Mouse (Mus musculus) heart, embryonic 12.5 days (tissue): ENCODE results near the gene Cd86. TPM values are rescaled to one million over a fixed set of nuclear protein-coding genes. Genes with fewer than 3 reads are reported as not detected.

ENCODE experiments used
- ATAC-seq: fragments of 200-750 bp; cut with Nextera tagmentation; 2 replicates; pipeline ENCODE4 v1.8.0; 2017; ENCODE audit warnings: moderate TSS enrichment, moderate library complexity; ENCODE audit not compliant: insufficient number of reproducible peaks, low FRiP score
- H3K27ac ChIP-seq: fragments of 300-500 bp; sonication (generic); 2 replicates; pipeline ENCODE4 v1.5.1; 2016; ENCODE audit warnings: mild to moderate bottlenecking, moderate library complexity; ENCODE audit not compliant: poor library complexity, severe bottlenecking
- H3K27me3 ChIP-seq: fragments of 300-500 bp; sonication (generic); replicated peaks from 2 replicates; pipeline ENCODE4 v1.6.1; 2016; ENCODE audit warnings: mild to moderate bottlenecking, moderate library complexity
- H3K36me3 ChIP-seq: fragments of 300-500 bp; sonication (generic); 2 replicates; pipeline ENCODE4 v1.6.1; 2016; ENCODE audit warnings: mild to moderate bottlenecking, moderate library complexity
- H3K4me1 ChIP-seq: fragments of 300-500 bp; sonication (generic); replicated peaks from 2 replicates; pipeline ENCODE4 v1.6.1; 2016; ENCODE audit warnings: mild to moderate bottlenecking
- H3K4me2 ChIP-seq: fragments of 300-500 bp; sonication (generic); 2 replicates; pipeline ENCODE4 v1.6.1; 2016; ENCODE audit warnings: mild to moderate bottlenecking, moderate library complexity
- H3K4me3 ChIP-seq: fragments of 300-500 bp; sonication (generic); 2 replicates; pipeline ENCODE4 v1.5.1; 2016; ENCODE audit warnings: mild to moderate bottlenecking
- H3K9ac ChIP-seq: fragments of 300-500 bp; sonication (generic); 2 replicates; pipeline ENCODE4 v1.6.1; 2016; ENCODE audit warnings: mild to moderate bottlenecking, moderate library complexity
- H3K9me3 ChIP-seq: fragments of 300-500 bp; sonication (generic); replicated peaks from 2 replicates; pipeline ENCODE4 v1.6.1; 2016; ENCODE audit warnings: mild to moderate bottlenecking, moderate library complexity
- WGBS: fragments of 180-500 bp; shearing (Covaris S2); methylation state at CpG from one replicate; pipeline ENCODE4 v1.1.7; 2016; 5-methylcytosine and 5-hydroxymethylcytosine counted together
- polyA plus RNA-seq: library from polyadenylated mRNA; unstranded; fragments of >200 nt; fragmentation: Nextera tagmentation; extraction: Ambion mirVana; gene quantifications from 2 replicates; pipeline ENCODE4 v1.2.1, GENCODE M21; 2016

Gene Cd86
- polyA plus RNA-seq, 1 experiment from 2014 or later: 0.72 TPM

DNA sequence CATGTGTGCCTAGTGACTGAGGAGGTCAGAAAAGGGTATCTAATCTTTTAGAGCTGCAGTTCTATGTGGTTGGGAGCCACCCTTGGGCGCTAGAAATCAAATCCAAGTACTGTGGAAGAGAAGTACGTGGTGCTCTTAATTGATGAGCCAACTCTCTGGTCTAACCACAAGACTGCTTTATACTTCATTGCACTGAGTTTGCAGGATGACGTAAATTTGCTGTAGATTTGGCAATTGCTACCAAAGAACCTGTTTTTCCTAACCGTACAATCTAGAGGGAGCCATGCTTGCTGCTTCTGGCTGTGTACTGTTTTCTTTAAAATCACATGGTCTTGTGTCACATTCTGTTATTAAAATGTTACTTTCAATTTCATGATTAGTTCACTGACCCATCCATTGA is 10.0 kb downstream of the Cd86 start:
- Histone ChIP-seq H3K27ac (no peak overlapping the region), H3K4me3 (no peak overlapping the region), H3K9ac (no peak overlapping the region), H3K4me2 (no peak overlapping the region), H3K36me3 (no peaks in the 10 kb centered on the region), H3K9me3 (peaks cover 6% of the 10 kb centered on the region; the same call in 1 of the 2 replicates), H3K27me3 (no peaks in the 10 kb centered on the region), H3K4me1 (no peaks in the 10 kb centered on the region)
- ATAC-seq: no peak
- WGBS: 80% methylated on average over 4 of the region's 4 CpGs

GRCm38 (mm10) chr16:36655199-36655598 is 10.7 kb downstream of the Cd86 start:
- H3K9ac ChIP-seq: no peak overlapping the region
- H3K4me1 ChIP-seq: no peaks in the 10 kb centered on the region
- H3K4me3 ChIP-seq: no peak overlapping the region
- no peaks in the 10 kb centered on the region for H3K27me3 ChIP-seq
- ATAC-seq: no peak
- H3K36me3 ChIP-seq: no peaks in the 10 kb centered on the region
- 83% methylated on average over 1 of the region's 1 CpGs for WGBS
- H3K4me2 ChIP-seq: no peak overlapping the region
- H3K27ac ChIP-seq: no peak overlapping the region
- peaks cover 6% of the 10 kb centered on the region; the same call in 1 of the 2 replicates for H3K9me3 ChIP-seq

DNA sequence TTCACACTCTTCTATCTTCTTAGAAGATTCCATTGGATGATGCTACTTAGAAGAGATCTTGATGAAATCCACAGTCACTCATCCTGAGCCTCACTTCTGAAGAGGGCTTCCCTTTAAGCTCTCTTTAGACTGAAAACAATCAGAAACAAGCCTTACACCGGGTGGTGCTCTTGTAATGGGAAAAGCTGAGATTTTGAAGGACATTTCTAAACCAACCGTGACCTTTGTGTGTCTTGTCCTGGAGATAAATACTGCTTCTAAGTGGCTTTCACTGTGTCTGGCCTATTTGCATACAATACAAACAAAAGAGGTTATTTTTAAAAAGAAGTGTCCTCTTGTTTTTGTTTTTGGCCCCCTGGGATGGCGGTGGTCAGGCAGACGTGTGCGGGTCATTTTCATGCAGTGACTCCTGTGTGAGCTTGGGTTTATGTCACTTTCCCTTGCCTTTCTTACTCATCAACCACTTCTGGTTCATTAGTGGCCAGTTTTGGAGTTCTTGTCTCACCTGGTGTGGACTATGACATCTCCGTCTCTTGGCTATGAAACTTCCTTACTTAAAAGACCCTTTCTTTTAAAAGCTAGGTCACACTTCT is 14.6 kb downstream of the Cd86 start:
- no peaks in the 10 kb centered on the region for H3K9me3 ChIP-seq
- WGBS: 61% methylated on average over 6 of the region's 6 CpGs
- H3K4me2 ChIP-seq: no peak overlapping the region

DNA sequence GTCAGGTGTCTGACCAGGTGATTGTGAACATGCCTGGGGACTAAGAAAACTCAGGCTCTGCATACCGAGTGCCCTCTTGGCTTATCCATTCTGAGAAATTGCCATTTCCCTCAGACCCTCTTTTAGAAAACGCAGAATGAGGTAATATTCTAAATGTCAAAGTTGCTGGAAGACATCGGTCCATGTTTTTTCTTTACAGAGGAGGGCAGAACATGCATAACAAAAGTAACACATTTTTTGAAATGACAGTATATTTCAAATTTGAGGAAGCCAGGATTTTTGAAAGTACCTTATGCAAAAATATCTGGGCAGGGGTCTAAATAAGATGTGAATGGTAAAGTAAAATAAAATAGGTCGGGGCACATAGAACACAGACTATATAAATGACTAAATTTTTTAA is 15.4 kb downstream of the Cd86 start:
- H3K4me3 ChIP-seq: no peak overlapping the region
- H3K9me3 ChIP-seq: no peaks in the 10 kb centered on the region
- H3K9ac ChIP-seq: no peak overlapping the region
- WGBS: 77% methylated on average over 4 of the region's 4 CpGs
- no peak overlapping the region for H3K27ac ChIP-seq
- ATAC-seq: no peak
- no peaks in the 10 kb centered on the region for H3K36me3 ChIP-seq
- H3K27me3 ChIP-seq: no peaks in the 10 kb centered on the region
- no peaks in the 10 kb centered on the region for H3K4me1 ChIP-seq
- no peak overlapping the region for H3K4me2 ChIP-seq

More for the DNA sequence above, 14.6 kb downstream of the Cd86 start:
- Histone ChIP-seq H3K27me3 (no peaks in the 10 kb centered on the region), H3K36me3 (no peaks in the 10 kb centered on the region), H3K27ac (no peak overlapping the region), H3K4me1 (no peaks in the 10 kb centered on the region), H3K4me3 (no peak overlapping the region), H3K9ac (no peak overlapping the region)
- ATAC-seq: no peak

DNA sequence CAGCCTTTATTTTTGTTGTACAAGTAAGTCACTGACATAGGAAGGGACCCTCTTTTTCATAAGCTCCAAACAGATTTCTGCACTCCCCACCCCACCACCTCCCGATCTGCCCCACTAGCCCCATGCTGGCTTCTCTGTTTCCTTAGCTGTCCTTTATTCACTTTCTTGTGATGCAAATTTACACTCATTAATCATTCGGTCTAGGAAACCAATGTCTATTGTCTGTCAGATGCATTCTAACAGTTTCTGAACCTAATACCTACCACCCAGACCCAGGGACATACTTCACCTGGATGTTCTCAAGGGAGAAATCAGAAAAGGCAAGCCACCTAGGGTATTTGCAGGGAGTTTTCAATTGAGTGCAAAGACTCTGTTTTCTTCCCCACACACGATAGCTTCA is 16.6 kb downstream of the Cd86 start:
- WGBS: 65% methylated on average over 3 of the region's 3 CpGs
- Histone ChIP-seq H3K27me3 (no peaks in the 10 kb centered on the region), H3K4me3 (no peak overlapping the region), H3K27ac (no peak overlapping the region), H3K4me2 (no peak overlapping the region), H3K9me3 (no peaks in the 10 kb centered on the region), H3K9ac (no peak overlapping the region), H3K36me3 (no peaks in the 10 kb centered on the region), H3K4me1 (no peaks in the 10 kb centered on the region)
- ATAC-seq: no peak

- Histone ChIP-seq H3K9me3 (no peaks in the 10 kb centered on the region), H3K4me3 (no peak overlapping the region), H3K27ac (no peak overlapping the region), H3K9ac (no peak overlapping the region), H3K4me1 (no peaks in the 10 kb centered on the region), H3K36me3 (no peaks in the 10 kb centered on the region), H3K27me3 (no peaks in the 10 kb centered on the region), H3K4me2 (no peak overlapping the region)
- no peak for ATAC-seq
- WGBS: 75% methylated on average over 6 of the region's 6 CpGs
Observed at GRCm38 (mm10) chr16:36645124-36645523, 20.8 kb downstream of the Cd86 start.

DNA sequence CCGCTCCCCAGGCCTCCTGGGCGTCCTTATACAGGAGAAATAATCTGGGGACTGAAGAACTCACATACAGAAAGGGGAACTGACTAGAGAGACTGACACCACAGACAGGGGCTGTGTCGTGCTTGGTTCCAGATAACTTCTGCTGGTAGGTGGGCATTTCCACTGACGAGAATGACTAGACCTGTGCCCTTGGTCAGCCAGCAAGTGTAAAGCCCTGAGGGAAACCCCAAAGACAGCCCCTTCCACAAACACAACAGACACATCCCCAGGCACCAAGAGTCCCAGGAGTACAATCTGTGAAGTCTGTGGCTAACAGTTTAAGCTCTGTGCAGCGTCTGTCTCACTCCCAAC is 23.2 kb downstream of the Cd86 start:
- no peaks in the 10 kb centered on the region for H3K36me3 ChIP-seq
- whole genome bisulfite sequencing: 72% methylated on average over 5 of the region's 5 CpGs
- ATAC-seq: no peak

GRCm38 (mm10) chr16:36641830-36642695 is 23.8 kb downstream of the Cd86 start:
- Histone ChIP-seq H3K36me3 (no peaks in the 10 kb centered on the region), H3K4me3 (no peak overlapping the region), H3K27ac (no peak overlapping the region), H3K9ac (no peak overlapping the region), H3K9me3 (peaks cover 4% of the 10 kb centered on the region; the same call in 1 of the 2 replicates), H3K4me2 (no peak overlapping the region), H3K4me1 (no peaks in the 10 kb centered on the region), H3K27me3 (no peaks in the 10 kb centered on the region)
- ATAC-seq: no peak
- WGBS: 74% methylated on average over 14 of the region's 14 CpGs

More for the DNA sequence above, 23.2 kb downstream of the Cd86 start:
- Histone ChIP-seq H3K4me1 (no peaks in the 10 kb centered on the region), H3K27ac (no peak overlapping the region), H3K4me2 (no peak overlapping the region), H3K9me3 (peaks cover 4% of the 10 kb centered on the region; the same call in 1 of the 2 replicates), H3K4me3 (no peak overlapping the region), H3K9ac (no peak overlapping the region), H3K27me3 (no peaks in the 10 kb centered on the region)

- no peak overlapping the region for H3K27ac ChIP-seq
- H3K9ac ChIP-seq: no peak overlapping the region
- no peak overlapping the region for H3K4me3 ChIP-seq
- H3K4me2 ChIP-seq: no peak overlapping the region
- ATAC-seq: no peak
- WGBS: 67% methylated on average over 5 of the region's 5 CpGs
- H3K4me1 ChIP-seq: no peaks in the 10 kb centered on the region
- no peaks in the 10 kb centered on the region for H3K36me3 ChIP-seq
- H3K27me3 ChIP-seq: no peaks in the 10 kb centered on the region
- peaks cover 4% of the 10 kb centered on the region; the same call in 1 of the 2 replicates for H3K9me3 ChIP-seq
Observed at GRCm38 (mm10) chr16:36640993-36641392, 24.9 kb downstream of the Cd86 start.

DNA sequence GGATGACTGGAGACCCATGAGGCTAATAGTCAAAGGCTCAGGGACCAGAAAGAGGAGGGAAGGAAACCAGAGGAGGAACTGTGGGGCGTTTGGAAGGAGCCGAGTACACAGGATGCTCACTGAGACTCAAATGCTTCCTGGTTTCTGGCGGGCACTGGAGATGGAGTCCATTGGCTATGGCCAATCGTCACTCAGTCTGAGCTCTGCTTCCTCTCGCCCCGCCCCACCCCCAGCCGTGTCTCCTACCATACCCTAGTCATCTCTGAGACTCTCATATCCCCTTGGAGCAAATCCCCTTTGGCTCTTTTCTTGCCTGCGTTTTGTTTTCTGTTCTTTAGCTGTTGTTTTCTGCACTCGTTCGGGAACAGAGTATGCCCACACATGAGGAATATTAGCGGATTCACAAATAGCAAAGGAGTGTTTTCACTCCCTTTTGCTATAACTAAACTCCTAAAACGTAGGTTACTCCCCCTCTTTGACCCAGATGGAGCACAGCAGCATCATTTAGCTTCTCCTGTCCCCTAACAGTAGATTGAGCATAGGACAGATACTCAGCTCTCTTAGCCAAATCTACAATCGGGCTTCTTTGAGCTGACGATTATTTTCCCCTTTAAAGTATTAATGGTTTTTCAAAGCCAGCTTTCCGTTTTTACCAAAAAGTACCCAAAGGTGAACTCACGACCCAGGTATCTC is 25.9 kb downstream of the Cd86 start:
- Histone ChIP-seq H3K4me3 (no peak overlapping the region), H3K27ac (no peak overlapping the region), H3K4me1 (no peaks in the 10 kb centered on the region), H3K9ac (no peak overlapping the region), H3K4me2 (no peak overlapping the region), H3K36me3 (no peaks in the 10 kb centered on the region), H3K9me3 (peaks cover 4% of the 10 kb centered on the region; the same call in 1 of the 2 replicates), H3K27me3 (no peaks in the 10 kb centered on the region)
- 80% methylated on average over 16 of the region's 16 CpGs for WGBS
- no peak for ATAC-seq

- H3K4me3 ChIP-seq: no peak overlapping the region
- H3K9me3 ChIP-seq: peaks cover 4% of the 10 kb centered on the region; the same call in 1 of the 2 replicates
- H3K4me2 ChIP-seq: no peak overlapping the region
- no peak for ATAC-seq
- no peak overlapping the region for H3K27ac ChIP-seq
- no peaks in the 10 kb centered on the region for H3K27me3 ChIP-seq
- whole genome bisulfite sequencing: 63% methylated on average over 4 of the region's 4 CpGs
- no peaks in the 10 kb centered on the region for H3K4me1 ChIP-seq
- H3K9ac ChIP-seq: no peak overlapping the region
- no peaks in the 10 kb centered on the region for H3K36me3 ChIP-seq
Observed at GRCm38 (mm10) chr16:36636800-36637199, 29.1 kb downstream of the Cd86 start.
